Mouse (Mus musculus) limb, embryonic 14.5 days (tissue): ENCODE data around the gene Kank4. TPM values are rescaled to one million over a fixed set of nuclear protein-coding genes. Genes with fewer than 3 reads are reported as not detected.
"Not testable (repeated sequence)": the region's sequence is repeated elsewhere in the genome, so short reads cannot be mapped to it uniquely, and the experiment has no call there.

Experiments
- ATAC-seq: fragments of 200-750 bp; cut with Nextera tagmentation; 2 replicates; pipeline ENCODE4 v1.8.0; 2017; ENCODE audit warnings: low read depth, moderate number of reproducible peaks, moderate TSS enrichment; ENCODE audit not compliant: low FRiP score
- DNase-seq: peaks from one replicate; pipeline ENCODE4 v3.0.0-alpha.2; 2015; ENCODE audit warnings: low spot score
- H3K27ac ChIP-seq: fragments of 300-500 bp; sonication (generic); replicated peaks from 2 replicates; pipeline ENCODE4 v1.5.1; 2014; ENCODE audit warnings: low read depth, mild to moderate bottlenecking, low read length, moderate library complexity, mixed read lengths
- H3K27me3 ChIP-seq: fragments of 300-500 bp; sonication (generic); 2 replicates; pipeline ENCODE4 v1.6.1; 2014; ENCODE audit warnings: low read length, mixed read lengths; ENCODE audit not compliant: control insufficient read depth, insufficient read depth
- H3K36me3 ChIP-seq: fragments of 300-500 bp; sonication (generic); 2 replicates; pipeline ENCODE4 v1.6.1; 2014; ENCODE audit warnings: mild to moderate bottlenecking, low read length, moderate library complexity, mixed read lengths; ENCODE audit not compliant: control insufficient read depth, insufficient read depth
- H3K4me1 ChIP-seq: fragments of 300-500 bp; sonication (generic); 2 replicates; pipeline ENCODE4 v1.6.1; 2014; ENCODE audit warnings: antibody characterized with exemption, low read length, mixed read lengths; ENCODE audit not compliant: control insufficient read depth, insufficient read depth
- H3K4me2 ChIP-seq: fragments of 300-500 bp; sonication (generic); replicated peaks from 2 replicates; pipeline ENCODE4 v1.6.1; 2014; ENCODE audit warnings: low read depth, mild to moderate bottlenecking, low read length, moderate library complexity; ENCODE audit not compliant: severe bottlenecking
- H3K4me3 ChIP-seq: fragments of 300-500 bp; sonication (generic); replicated peaks from 2 replicates; pipeline ENCODE4 v1.5.1; 2014; ENCODE audit warnings: low read length
- H3K9ac ChIP-seq: fragments of 300-500 bp; sonication (generic); 2 replicates; pipeline ENCODE4 v1.6.1; 2014; ENCODE audit warnings: mild to moderate bottlenecking, low read depth, low read length, moderate library complexity; ENCODE audit not compliant: severe bottlenecking
- H3K9me3 ChIP-seq: fragments of 300-500 bp; sonication (generic); 2 replicates; pipeline ENCODE4 v1.6.1; 2016; ENCODE audit warnings: low read length; ENCODE audit not compliant: control insufficient read depth
- POLR2A ChIP-seq: fragments of 200-500 bp; IDR thresholded peaks from 2 replicates; pipeline ENCODE4 v1.8.0; 2012; ENCODE audit warnings: inconsistent platforms, mild to moderate bottlenecking, moderate library complexity, borderline replicate concordance; ENCODE audit not compliant: insufficient read depth, insufficient read length; ENCODE audit errors: extremely low read depth
- WGBS: fragments of 180-500 bp; shearing (Covaris S2); extraction: QIAGEN DNeasy Blood & Tissue Kit; methylation state at CpG from one replicate; pipeline ENCODE4 v1.1.7; 2014; 5-methylcytosine and 5-hydroxymethylcytosine counted together
- polyA plus RNA-seq, 2 experiments: library from polyadenylated mRNA; depleted of rRNA in 1 of 2; stranded (reverse) in 1 of 2; unstranded in 1 of 2; fragments of >200 nt; fragmentation: Nextera tagmentation in 1 of 2; extraction: Ambion mirVana in 1 of 2; gene quantifications; 2 replicates each; pipeline versions ENCODE4 v1.2.1 to v1.2.3; 2012 to 2014

Gene Kank4
- polyA plus RNA-seq, 2 experiments = 3.7 to 11.6 TPM

GRCm38 (mm10) chr4:98831726-98832125 lies 14.4 kb upstream of the Kank4 start:
- ATAC-seq (no peak), DNase-seq (no peak)
- no peak overlapping the region for H3K9ac ChIP-seq
- no peak overlapping the region for H3K4me2 ChIP-seq
- no peak overlapping the region for H3K27ac ChIP-seq
- no peaks in the 10 kb centered on the region for H3K36me3 ChIP-seq
- TF ChIP-seq POLR2A = no peak
- no peaks in the 10 kb centered on the region for H3K27me3 ChIP-seq
- no peaks in the 10 kb centered on the region for H3K9me3 ChIP-seq
- H3K4me1 ChIP-seq = peaks cover 8% of the 10 kb centered on the region
- WGBS = 52% methylated on average over 1 of the region's 1 CpGs
- no peak overlapping the region for H3K4me3 ChIP-seq

GRCm38 (mm10) chr4:98826701-98827100 lies 9.4 kb upstream of the Kank4 start:
- H3K4me2 ChIP-seq = no peak overlapping the region
- no peaks in the 10 kb centered on the region for H3K9me3 ChIP-seq
- ATAC-seq (no peak), DNase-seq (no peak)
- no peak overlapping the region for H3K27ac ChIP-seq
- peaks cover 5% of the 10 kb centered on the region; the same call in 1 of the 2 replicates for H3K4me1 ChIP-seq
- no peak overlapping the region for H3K4me3 ChIP-seq
- no peaks in the 10 kb centered on the region for H3K36me3 ChIP-seq
- no peak overlapping the region for H3K9ac ChIP-seq
- no peaks in the 10 kb centered on the region for H3K27me3 ChIP-seq
- WGBS = 8% methylated on average over 3 of the region's 3 CpGs
- TF ChIP-seq POLR2A = no peak

- H3K36me3 ChIP-seq, H3K27me3 ChIP-seq, ATAC-seq, H3K9ac ChIP-seq, H3K9me3 ChIP-seq, DNase-seq, H3K4me3 ChIP-seq, H3K4me2 ChIP-seq, H3K27ac ChIP-seq, H3K4me1 ChIP-seq: not testable (repeated sequence)
- 96% methylated on average over 1 of the region's 1 CpGs for WGBS
These were observed 6.4 kb upstream of the Kank4 start, which contains the start of gene I0C0044D17Rik for GRCm38 (mm10) chr4:98823740-98824139. Gene I0C0044D17Rik (minus strand): TSS chr4:98823840.

- Histone ChIP-seq H3K9ac (no peak overlapping the region), H3K4me3 (no peak overlapping the region), H3K4me1 (peaks cover 5% of the 10 kb centered on the region), H3K4me2 (no peak overlapping the region), H3K27me3 (no peaks in the 10 kb centered on the region), H3K9me3 (no peaks in the 10 kb centered on the region), H3K36me3 (no peaks in the 10 kb centered on the region), H3K27ac (no peak overlapping the region)
- no peak for DNase-seq
- ATAC-seq = no peak
- no peak for TF ChIP-seq POLR2A
- WGBS = 40% methylated on average over 3 of the region's 3 CpGs
These were observed 5.7 kb upstream of the Kank4 start for GRCm38 (mm10) chr4:98823047-98823446.

DNA sequence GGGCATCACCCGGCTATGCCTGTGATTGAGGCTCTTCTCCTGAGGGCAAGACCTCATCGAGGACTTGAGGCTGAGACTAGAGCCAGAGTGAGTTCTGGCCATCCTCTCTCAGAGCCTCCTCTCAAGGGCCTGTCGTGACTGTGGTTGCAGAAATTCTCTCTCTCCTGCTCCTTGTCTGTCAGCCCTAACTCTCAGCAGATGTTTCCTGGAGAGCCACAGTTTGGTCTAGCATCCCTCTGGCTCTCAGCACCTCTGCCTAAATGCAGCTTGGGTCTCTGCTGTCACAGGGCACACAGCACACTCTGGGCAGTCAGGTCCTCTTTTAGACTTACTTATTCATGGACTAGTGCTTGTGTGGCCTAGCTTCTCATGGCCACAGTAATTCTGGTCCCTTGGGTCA lies 5.1 kb upstream of the Kank4 start:
- TF ChIP-seq POLR2A = no peak
- Histone ChIP-seq H3K4me1 (peaks cover 6% of the 10 kb centered on the region), H3K36me3 (no peaks in the 10 kb centered on the region), H3K9ac (no peak overlapping the region), H3K9me3 (no peaks in the 10 kb centered on the region), H3K4me3 (no peak overlapping the region), H3K4me2 (no peak overlapping the region), H3K27ac (no peak overlapping the region), H3K27me3 (no peaks in the 10 kb centered on the region)
- ATAC-seq = no peak
- no peak for DNase-seq
- 50% methylated on average over 3 of the region's 3 CpGs for WGBS

GRCm38 (mm10) chr4:98819216-98819755 lies 1.9 kb upstream of the Kank4 start:
- DNase-seq (no peak), ATAC-seq (no peak)
- H3K27ac ChIP-seq = no peak overlapping the region
- no peaks in the 10 kb centered on the region for H3K9me3 ChIP-seq
- no peaks in the 10 kb centered on the region for H3K27me3 ChIP-seq
- no peak overlapping the region for H3K9ac ChIP-seq
- H3K36me3 ChIP-seq = no peaks in the 10 kb centered on the region
- no peak overlapping the region for H3K4me3 ChIP-seq
- WGBS = 85% methylated on average over 10 of the region's 10 CpGs
- H3K4me2 ChIP-seq = no peak overlapping the region
- no peak for TF ChIP-seq POLR2A
- peaks cover 21% of the 10 kb centered on the region for H3K4me1 ChIP-seq
